Mouse (Mus musculus): ENCODE data around the gene Slc16a11. TPM values are rescaled to one million over a fixed set of nuclear protein-coding genes. Genes with fewer than 3 reads are reported as not detected.
A peak's percentile ranks its signal among the peaks of the same experiment; 100 is the strongest.

Gene Slc16a11
- polyA plus RNA-seq, 1 experiment from 2014 or later = 2.0 TPM

GRCm38 (mm10) chr11:70179401-70179800, 33.2 kb upstream of the Slc16a11 start:
- no peak overlapping the region for H3K9ac ChIP-seq
- no peak overlapping the region for H3K4me2 ChIP-seq (replicated peaks)
- 30% methylated on average over 14 of the region's 14 CpGs for WGBS
- no peak overlapping the region for H3K4me3 ChIP-seq
- no peak overlapping the region for H3K27ac ChIP-seq
- ATAC-seq (ENCODE audit: insufficient number of reproducible peaks, insufficient read depth, low FRiP score, low TSS enrichment) = no peak
- no peaks in the 10 kb centered on the region for H3K27me3 ChIP-seq
- H3K4me1 ChIP-seq = peaks cover 3% of the 10 kb centered on the region; the same call in 1 of the 2 replicates
- no peaks in the 10 kb centered on the region for H3K36me3 ChIP-seq
- H3K9me3 ChIP-seq = no peaks in the 10 kb centered on the region

- Histone ChIP-seq H3K9ac (no peak overlapping the region), H3K27me3 (no peaks in the 10 kb centered on the region), H3K9me3 (no peaks in the 10 kb centered on the region), H3K27ac (no peak overlapping the region), H3K4me1 (peaks cover 3% of the 10 kb centered on the region; the same call in 1 of the 2 replicates), H3K36me3 (no peaks in the 10 kb centered on the region), H3K4me3 (no peak overlapping the region), H3K4me2 (replicated peaks) (no peak overlapping the region)
- no peak for ATAC-seq (ENCODE audit: insufficient number of reproducible peaks, insufficient read depth, low FRiP score, low TSS enrichment)
- 85% methylated on average over 4 of the region's 4 CpGs for WGBS
These were observed 32.1 kb upstream of the Slc16a11 start for GRCm38 (mm10) chr11:70180496-70180895.

- H3K36me3 ChIP-seq = no peaks in the 10 kb centered on the region
- WGBS = 63% methylated on average over 7 of the region's 7 CpGs
- H3K27ac ChIP-seq = no peak overlapping the region
- H3K4me1 ChIP-seq = no peaks in the 10 kb centered on the region
- H3K9ac ChIP-seq = no peak overlapping the region
- H3K9me3 ChIP-seq = no peaks in the 10 kb centered on the region
- H3K27me3 ChIP-seq = no peaks in the 10 kb centered on the region
- no peak overlapping the region for H3K4me2 ChIP-seq (replicated peaks)
- ATAC-seq (ENCODE audit: insufficient number of reproducible peaks, insufficient read depth, low FRiP score, low TSS enrichment) = no peak
- no peak overlapping the region for H3K4me3 ChIP-seq
These were observed 27.4 kb upstream of the Slc16a11 start for GRCm38 (mm10) chr11:70185120-70185519.

- Histone ChIP-seq H3K27ac (no peak overlapping the region), H3K27me3 (no peaks in the 10 kb centered on the region), H3K36me3 (no peaks in the 10 kb centered on the region), H3K4me2 (replicated peaks) (no peak overlapping the region), H3K4me1 (peaks cover 9% of the 10 kb centered on the region; the same call in 1 of the 2 replicates), H3K4me3 (no peak overlapping the region), H3K9ac (no peak overlapping the region), H3K9me3 (no peaks in the 10 kb centered on the region)
- WGBS = 84% methylated on average over 28 of the region's 28 CpGs
- no peak for ATAC-seq (ENCODE audit: insufficient number of reproducible peaks, insufficient read depth, low FRiP score, low TSS enrichment)
These were observed 23.0 kb upstream of the Slc16a11 start for GRCm38 (mm10) chr11:70189319-70190134.

- Histone ChIP-seq H3K9me3 (0 out of 2 replicates have a peak, but pooled peaks cover 4% of the 10 kb centered on the region), H3K4me3 (no peak overlapping the region), H3K9ac (no peak overlapping the region), H3K27me3 (no peaks in the 10 kb centered on the region), H3K27ac (no peak overlapping the region), H3K4me1 (peaks cover 9% of the 10 kb centered on the region; the same call in 1 of the 2 replicates), H3K36me3 (no peaks in the 10 kb centered on the region), H3K4me2 (replicated peaks) (no peak overlapping the region)
- WGBS = 90% methylated on average over 6 of the region's 6 CpGs
- no peak for ATAC-seq (ENCODE audit: insufficient number of reproducible peaks, insufficient read depth, low FRiP score, low TSS enrichment)
These were observed 21.4 kb upstream of the Slc16a11 start for GRCm38 (mm10) chr11:70191188-70191587.

- Histone ChIP-seq H3K4me1 (peaks cover 9% of the 10 kb centered on the region; the same call in 1 of the 2 replicates), H3K9me3 (0 out of 2 replicates have a peak, but pooled peaks cover 4% of the 10 kb centered on the region), H3K4me2 (replicated peaks) (no peak overlapping the region), H3K27me3 (no peaks in the 10 kb centered on the region), H3K9ac (no peak overlapping the region), H3K27ac (no peak overlapping the region), H3K36me3 (no peaks in the 10 kb centered on the region), H3K4me3 (no peak overlapping the region)
- ATAC-seq (ENCODE audit: insufficient number of reproducible peaks, insufficient read depth, low FRiP score, low TSS enrichment) = no peak
- WGBS = 78% methylated on average over 4 of the region's 4 CpGs
These were observed 20.4 kb upstream of the Slc16a11 start for GRCm38 (mm10) chr11:70192157-70192556.

GRCm38 (mm10) chr11:70193354-70194285, 18.9 kb upstream of the Slc16a11 start:
- Histone ChIP-seq H3K4me1 (peaks cover 9% of the 10 kb centered on the region; the same call in 1 of the 2 replicates), H3K4me3 (no peak overlapping the region), H3K36me3 (no peaks in the 10 kb centered on the region), H3K27me3 (no peaks in the 10 kb centered on the region), H3K9ac (no peak overlapping the region), H3K4me2 (replicated peaks) (no peak overlapping the region), H3K9me3 (0 out of 2 replicates have a peak, but pooled peaks cover 4% of the 10 kb centered on the region), H3K27ac (no peak overlapping the region)
- no peak for ATAC-seq (ENCODE audit: insufficient number of reproducible peaks, insufficient read depth, low FRiP score, low TSS enrichment)
- 40% methylated on average over 11 of the region's 11 CpGs for WGBS

GRCm38 (mm10) chr11:70198332-70198731, 14.2 kb upstream of the Slc16a11 start:
- 0 out of 2 replicates have a peak, but pooled peaks cover 4% of the 10 kb centered on the region for H3K9me3 ChIP-seq
- no peak overlapping the region for H3K27ac ChIP-seq
- ATAC-seq (ENCODE audit: insufficient number of reproducible peaks, insufficient read depth, low FRiP score, low TSS enrichment) = no peak
- no peak overlapping the region for H3K4me3 ChIP-seq
- no peak overlapping the region for H3K4me2 ChIP-seq (replicated peaks)
- H3K4me1 ChIP-seq = peaks cover 12% of the 10 kb centered on the region; the same call in 1 of the 2 replicates
- H3K36me3 ChIP-seq = no peaks in the 10 kb centered on the region
- 84% methylated on average over 3 of the region's 3 CpGs for WGBS
- no peak overlapping the region for H3K9ac ChIP-seq
- no peaks in the 10 kb centered on the region for H3K27me3 ChIP-seq

DNA sequence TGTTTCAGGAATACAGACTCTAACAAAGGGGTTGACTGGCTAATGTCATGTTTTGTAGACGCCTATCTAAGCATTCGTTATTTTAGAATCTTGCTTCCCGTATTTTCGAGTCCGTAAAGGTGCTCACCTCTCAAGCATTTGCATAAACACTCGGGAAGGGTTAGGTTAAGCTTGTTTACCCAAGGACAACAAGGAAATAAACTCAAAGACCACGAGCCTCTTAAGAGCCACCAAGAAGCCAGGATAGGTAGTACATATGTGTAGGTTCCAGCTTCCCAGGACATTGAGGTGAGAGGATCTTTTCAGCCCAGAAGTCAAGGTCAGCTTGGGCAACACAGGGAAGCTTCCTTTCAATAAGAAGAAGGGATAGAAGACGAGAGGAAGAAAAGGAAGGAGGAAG, 13.4 kb upstream of the Slc16a11 start:
- Histone ChIP-seq H3K4me2 (replicated peaks) (no peak overlapping the region), H3K36me3 (no peaks in the 10 kb centered on the region), H3K4me3 (no peak overlapping the region), H3K9ac (no peak overlapping the region), H3K27me3 (no peaks in the 10 kb centered on the region), H3K4me1 (0 out of 2 replicates have a peak, but pooled peaks cover 5% of the 10 kb centered on the region), H3K27ac (no peak overlapping the region), H3K9me3 (0 out of 2 replicates have a peak, but pooled peaks cover 4% of the 10 kb centered on the region)
- WGBS = 78% methylated on average over 8 of the region's 8 CpGs
- ATAC-seq (ENCODE audit: insufficient number of reproducible peaks, insufficient read depth, low FRiP score, low TSS enrichment) = no peak

DNA sequence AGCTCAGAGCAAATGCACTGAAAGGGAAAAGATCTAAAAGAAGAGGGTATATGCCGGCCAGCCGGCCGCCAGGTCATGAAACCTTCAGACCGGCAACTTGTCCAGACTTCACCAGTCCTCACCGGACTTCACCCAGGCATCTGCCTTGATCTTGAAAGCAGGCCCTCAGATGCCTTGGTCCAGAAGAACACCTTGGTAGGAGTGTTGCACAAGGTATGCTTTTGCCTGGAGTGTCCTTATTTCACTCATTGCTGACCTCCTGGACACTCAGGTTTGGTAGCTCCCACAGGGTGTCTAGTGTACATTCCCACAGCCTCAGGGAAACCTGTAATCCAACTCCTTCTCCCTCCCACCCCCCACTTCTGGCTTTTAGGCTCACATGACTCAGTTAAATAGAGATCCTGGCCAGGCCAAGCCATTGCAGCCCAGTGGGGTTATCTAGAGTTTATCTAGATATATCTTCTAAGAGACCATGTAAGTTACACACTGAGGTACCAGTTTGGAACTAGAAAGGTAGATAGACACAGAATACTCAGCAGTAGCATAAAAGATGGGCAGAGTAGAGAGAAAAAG, 12.4 kb upstream of the Slc16a11 start:
- H3K4me1 ChIP-seq = 0 out of 2 replicates have a peak, but pooled peaks cover 5% of the 10 kb centered on the region
- 0 out of 2 replicates have a peak, but pooled peaks cover 3% of the 10 kb centered on the region for H3K9me3 ChIP-seq
- H3K36me3 ChIP-seq = no peaks in the 10 kb centered on the region
- no peak overlapping the region for H3K4me3 ChIP-seq
- no peak for ATAC-seq (ENCODE audit: insufficient number of reproducible peaks, insufficient read depth, low FRiP score, low TSS enrichment)
- no peaks in the 10 kb centered on the region for H3K27me3 ChIP-seq
- no peak overlapping the region for H3K27ac ChIP-seq
- H3K4me2 ChIP-seq (replicated peaks) = no peak overlapping the region
- 82% methylated on average over 5 of the region's 5 CpGs for WGBS
- H3K9ac ChIP-seq = 0 out of 2 replicates have a peak overlapping the region, but pooled peaks have one; percentile 15

DNA sequence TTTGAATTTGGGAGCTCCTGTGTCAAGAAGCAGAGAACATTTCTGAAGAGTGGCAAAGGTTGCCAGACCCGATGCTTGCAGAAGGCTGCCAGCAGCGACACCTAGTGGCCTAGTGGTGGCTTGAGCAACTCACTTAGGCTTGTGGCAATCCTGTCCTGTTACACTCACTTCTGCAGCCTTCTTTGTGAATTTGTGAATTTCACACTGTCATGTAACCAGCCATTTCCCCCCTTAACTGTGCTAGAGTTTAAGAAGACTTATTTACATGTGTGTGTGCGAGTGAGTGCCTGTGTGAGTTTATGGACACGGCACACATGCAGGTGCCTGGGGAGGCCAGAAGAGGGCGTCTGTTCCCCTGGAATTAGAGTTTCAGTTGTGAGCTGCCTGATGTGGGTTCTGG, 10.9 kb upstream of the Slc16a11 start:
- WGBS = 34% methylated on average over 5 of the region's 5 CpGs
- Histone ChIP-seq H3K4me1 (0 out of 2 replicates have a peak, but pooled peaks cover 5% of the 10 kb centered on the region), H3K9me3 (no peaks in the 10 kb centered on the region), H3K4me3 (no peak overlapping the region), H3K27ac (no peak overlapping the region), H3K36me3 (no peaks in the 10 kb centered on the region), H3K27me3 (0 out of 2 replicates have a peak, but pooled peaks cover 5% of the 10 kb centered on the region), H3K4me2 (replicated peaks) (no peak overlapping the region), H3K9ac (no peak overlapping the region)
- ATAC-seq (ENCODE audit: insufficient number of reproducible peaks, insufficient read depth, low FRiP score, low TSS enrichment) = no peak
